ENCODE assay signal across 8 mouse cellular contexts in the genomic region with DNA sequence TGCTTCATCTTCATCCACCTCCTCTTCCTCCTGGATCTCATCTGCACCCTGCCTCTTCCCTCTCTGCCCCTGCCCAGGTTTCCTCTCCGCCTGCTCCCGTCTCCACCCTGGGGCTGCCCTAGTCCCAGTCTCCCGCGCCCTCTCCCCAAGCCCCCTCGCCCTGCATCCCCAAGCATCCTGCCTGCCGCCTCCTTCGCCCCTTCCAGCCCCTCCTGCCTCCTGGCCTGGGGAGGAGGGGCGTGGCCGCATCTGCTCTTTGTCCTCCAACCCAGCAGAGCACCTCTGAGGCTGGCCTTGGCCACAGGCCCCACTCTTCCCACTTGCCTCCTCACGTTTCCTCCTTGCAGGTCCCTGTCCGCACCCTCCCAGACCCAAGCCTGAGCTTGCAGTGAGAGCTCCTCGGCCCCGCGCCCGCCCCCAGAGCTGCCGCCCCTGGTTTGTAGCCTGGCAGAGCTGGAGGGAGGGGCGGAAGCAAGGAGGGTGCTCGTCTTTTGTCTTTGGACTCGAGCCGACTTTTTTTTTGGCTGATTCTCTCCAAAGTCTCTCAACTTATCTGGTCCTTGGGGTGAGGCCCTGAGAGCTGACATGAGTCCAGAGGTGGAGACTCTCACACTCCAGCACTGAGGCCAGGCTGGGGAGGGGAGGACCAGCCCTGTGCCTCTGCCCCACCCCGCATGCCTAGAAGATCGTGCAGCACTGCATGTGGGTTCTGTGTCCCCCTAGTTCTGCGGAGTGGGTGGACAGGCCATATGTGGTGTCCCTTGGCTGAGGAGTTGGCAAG. TPM values are rescaled to one million over a fixed set of nuclear protein-coding genes. Genes with fewer than 3 reads are reported as not detected.
DNase-seq lines count a peak whose midpoint lies in the region; ATAC-seq and TF ChIP-seq lines count a peak whose summit lies in the region.

No protein-coding gene starts in this region.

- no peak for TF ChIP-seq POLR2A in heart, adult 2 months (IDR thresholded peaks at IDR 0.05; ENCODE audit: insufficient read depth, low read depth, low read length)

- H3K9ac ChIP-seq in heart, adult 2 months (ENCODE audit: low read depth, low read length) = 0 out of 2 replicates have a peak overlapping the region, but pooled peaks have one; percentile 9
- peak overlapping the region; percentile 49; the same call in 1 of the 2 replicates for H3K9ac ChIP-seq in kidney, postnatal 0 days (ENCODE audit: low read depth, low read length)

- TF ChIP-seq CTCF in heart, adult 2 months (IDR thresholded peaks at IDR 0.05) = no peak
- no peak for TF ChIP-seq CTCF in kidney, postnatal 0 days (IDR thresholded peaks at IDR 0.05; ENCODE audit: low read depth)

- no peaks in the 10 kb centered on the region for H3K27me3 ChIP-seq in heart, adult 2 months (ENCODE audit: control insufficient read depth, insufficient read depth, low read length)
- H3K27me3 ChIP-seq in kidney, postnatal 0 days (ENCODE audit: insufficient read depth, low read length) = no peaks in the 10 kb centered on the region

- WGBS in heart, adult 2 months = 28% methylated on average over 23 of the region's 23 CpGs
- 23% methylated on average over 22 of the region's 23 CpGs for WGBS in kidney, postnatal 0 days

- intact Hi-C loops in heart, adult 2 months (cut with DNase I) = no loop called here

- H3K4me1 ChIP-seq in heart, adult 2 months (ENCODE audit: control insufficient read depth, insufficient read depth, low read length) = peaks cover 3% of the 10 kb centered on the region
- H3K4me1 ChIP-seq in kidney, postnatal 0 days (replicated peaks; ENCODE audit: insufficient read depth, low read length) = peaks cover 15% of the 10 kb centered on the region

- peak overlapping the region; percentile 2; the same call in 1 of the 2 replicates for H3K4me3 ChIP-seq in heart, adult 2 months
- H3K4me3 ChIP-seq in kidney, postnatal 0 days (replicated peaks; ENCODE audit: low read depth, low read length) = 0 out of 2 replicates have a peak overlapping the region, but pooled peaks have one; percentile 6

- no peak for TF ChIP-seq EP300 in heart, adult 2 months (IDR thresholded peaks at IDR 0.05; ENCODE audit: insufficient read depth, low read depth, low read length)

- H3K36me3 ChIP-seq in heart, adult 2 months (ENCODE audit: control insufficient read depth, insufficient read depth, low read length) = no peaks in the 10 kb centered on the region
- 0 out of 2 replicates have a peak, but pooled peaks cover 9% of the 10 kb centered on the region for H3K36me3 ChIP-seq in kidney, postnatal 0 days (ENCODE audit: insufficient read depth, low read length)

- H3K27ac ChIP-seq in heart, adult 2 months = peak overlapping the region; percentile 45
- peak overlapping the region; percentile 61 for H3K27ac ChIP-seq in kidney, postnatal 0 days

- H3K9me3 ChIP-seq in kidney, postnatal 0 days (replicated peaks; ENCODE audit: low read length) = no peaks in the 10 kb centered on the region

- H3K4me2 ChIP-seq in kidney, postnatal 0 days (ENCODE audit: low read length) = peak overlapping the region; percentile 64

- peak; percentile 84 for DNase-seq in right cerebral cortex, adult 18-20 months
- DNase-seq in right cerebral cortex, postnatal 4 days = no peak
- peak; percentile 40 for DNase-seq in embryo, embryonic 10.5 days (ENCODE audit: low spot score)
- DNase-seq in heart, adult 2 months = peak; percentile 72 to 73
- no peak for DNase-seq in kidney, postnatal 0 days (ENCODE audit: low spot score)
- peak; percentile 43 for DNase-seq in lung, postnatal 14 days
- DNase-seq in right cerebral cortex, postnatal 25 days = peak; percentile 69
- no peak for DNase-seq in layer of hippocampus, postnatal 14 days (ENCODE audit: low spot score in 2 of 2)

- no peaks in the 10 kb centered on the region for H3K79me2 ChIP-seq in heart, adult 2 months (replicated peaks; ENCODE audit: control insufficient read depth, insufficient read depth, low read length)

- peak; percentile 9; the same call in 1 of the 2 replicates for ATAC-seq in kidney, postnatal 0 days (replicated peaks; ENCODE audit: low FRiP score, low read depth)

RNA-seq across cellular contexts. Expression of a gene that starts 9.1 kb away (rescaled TPM):
- total RNA-seq in heart, adult 2 months (2021) = 10 to 100 TPM; 18.4 to 24.5 TPM
- 52.5 and 66.1 TPM in 2 replicates for polyA plus RNA-seq in heart, adult 2 months (2012; rRNA removed)
- 44.8 and 47.8 TPM in 2 replicates for polyA plus RNA-seq in kidney, postnatal 0 days (2015; fragmentation: Nextera tagmentation; extraction: Ambion mirVana)
- total RNA-seq in layer of hippocampus, postnatal 14 days (2021) = 100 to 1,000 TPM; 254 to 262 TPM

RNA-seq across cellular contexts. Expression of a gene that starts 31.0 kb away (rescaled TPM):
- not detected for total RNA-seq in heart, adult 2 months (2021)
- polyA plus RNA-seq in heart, adult 2 months (2012; rRNA removed) = 0.20 TPM in 1 of 2 replicates, not detected in the other
- polyA plus RNA-seq in kidney, postnatal 0 days (2015; fragmentation: Nextera tagmentation; extraction: Ambion mirVana) = 0.10 and 0.24 TPM in 2 replicates
- not detected for total RNA-seq in layer of hippocampus, postnatal 14 days (2021)

RNA-seq across cellular contexts. Expression of a gene that starts 31.2 kb away (rescaled TPM):
- 10 to 100 TPM; 37.5 to 45.9 TPM for total RNA-seq in heart, adult 2 months (2021)
- polyA plus RNA-seq in heart, adult 2 months (2012; rRNA removed) = 64.5 and 79.5 TPM in 2 replicates
- 3.0 and 4.6 TPM in 2 replicates for polyA plus RNA-seq in kidney, postnatal 0 days (2015; fragmentation: Nextera tagmentation; extraction: Ambion mirVana)
- 10 to 100 TPM; 39.5 to 41.9 TPM for total RNA-seq in layer of hippocampus, postnatal 14 days (2021)

RNA-seq across cellular contexts. Expression of a gene that starts 31.7 kb away (rescaled TPM):
- 10 to 100 TPM; 19.1 to 23.2 TPM for total RNA-seq in heart, adult 2 months (2021)
- 30.3 and 41.7 TPM in 2 replicates for polyA plus RNA-seq in heart, adult 2 months (2012; rRNA removed)
- polyA plus RNA-seq in kidney, postnatal 0 days (2015; fragmentation: Nextera tagmentation; extraction: Ambion mirVana) = 128 and 131 TPM in 2 replicates
- 10 to 100 TPM; 35.4 to 45.6 TPM for total RNA-seq in layer of hippocampus, postnatal 14 days (2021)

RNA-seq across cellular contexts. Expression of a gene that starts 41.7 kb away (rescaled TPM):
- total RNA-seq in heart, adult 2 months (2021) = not detected
- polyA plus RNA-seq in heart, adult 2 months (2012; rRNA removed) = 0.43 and 0.67 TPM in 2 replicates
- not detected in 2 replicates for polyA plus RNA-seq in kidney, postnatal 0 days (2015; fragmentation: Nextera tagmentation; extraction: Ambion mirVana)
- under 1 TPM in 1 of 2 experiments, not detected in 1; 0.43 TPM for total RNA-seq in layer of hippocampus, postnatal 14 days (2021)

Comparison
In these comparisons a context has a peak if more than half of its experiments do, and no peak if none do; other contexts are left out.
1. DNase-seq: peak in right cerebral cortex, adult 18-20 months (single experiment), embryo, embryonic 10.5 days (single experiment), heart, adult 2 months (2 of 2), lung, postnatal 14 days (single experiment) and right cerebral cortex, postnatal 25 days (single experiment); none in right cerebral cortex, postnatal 4 days (single experiment), kidney, postnatal 0 days (single experiment) and layer of hippocampus, postnatal 14 days (0 of 2).
2. RNA of a gene that starts 9.1 kb away (total RNA-seq): 254 to 262 TPM in layer of hippocampus, postnatal 14 days; 18.4 to 24.5 TPM in heart, adult 2 months; every median in the first group is over 4 times any median in the second.